Mouse (Mus musculus) stomach, postnatal 0 days (tissue): Measurements from ENCODE around the gene Lgr5. TPM values are rescaled to one million over a fixed set of nuclear protein-coding genes. Genes with fewer than 3 reads are reported as not detected.

Source experiments
- ATAC-seq: fragments of 200-750 bp; cut with Nextera tagmentation; 2 replicates; pipeline ENCODE4 v1.8.0; 2017; ENCODE audit not compliant: low FRiP score, low TSS enrichment
- DNase-seq: peaks from one replicate; pipeline ENCODE4 v3.0.0-alpha.2; 2016; ENCODE audit warnings: low spot score
- H3K27ac ChIP-seq: fragments of 300-500 bp; sonication (generic); replicated peaks from 2 replicates; pipeline ENCODE4 v1.5.1; 2014; ENCODE audit warnings: mild to moderate bottlenecking, control low read depth
- H3K27me3 ChIP-seq: fragments of 300-500 bp; sonication (generic); 2 replicates; pipeline ENCODE4 v1.6.1; 2014; ENCODE audit warnings: low read length; ENCODE audit not compliant: control insufficient read depth, insufficient read depth
- H3K36me3 ChIP-seq: fragments of 300-500 bp; sonication (generic); 2 replicates; pipeline ENCODE4 v1.6.1; 2014; ENCODE audit warnings: low read length, mixed read lengths; ENCODE audit not compliant: control insufficient read depth, insufficient read depth
- H3K4me1 ChIP-seq: fragments of 300-500 bp; sonication (generic); replicated peaks from 2 replicates; pipeline ENCODE4 v1.6.1; 2014; ENCODE audit warnings: antibody characterized with exemption; ENCODE audit not compliant: control insufficient read depth, insufficient read depth
- H3K4me2 ChIP-seq: fragments of 300-500 bp; sonication (generic); replicated peaks from 2 replicates; pipeline ENCODE4 v1.6.1; 2014; ENCODE audit warnings: low read depth, mild to moderate bottlenecking, control low read depth, moderate library complexity
- H3K4me3 ChIP-seq: fragments of 300-500 bp; sonication (generic); 2 replicates; pipeline ENCODE4 v1.5.1; 2014; ENCODE audit warnings: low read depth, low read length, control low read depth
- H3K9ac ChIP-seq: fragments of 300-500 bp; sonication (generic); 2 replicates; pipeline ENCODE4 v1.6.1; 2014; ENCODE audit warnings: mild to moderate bottlenecking, low read length, control low read depth, mixed read lengths
- H3K9me3 ChIP-seq: fragments of 300-500 bp; sonication (generic); 2 replicates; pipeline ENCODE4 v1.6.1; 2016; ENCODE audit warnings: low read length; ENCODE audit not compliant: control insufficient read depth
- CTCF ChIP-seq: IDR thresholded peaks from 2 replicates; pipeline ENCODE4 v1.5.1; 2016; ENCODE audit warnings: antibody characterized with exemption, low read depth, mild to moderate bottlenecking, moderate library complexity
- EP300 ChIP-seq: optimal IDR thresholded peaks from 2 replicates; pipeline ENCODE3; 2016; ENCODE audit warnings: antibody characterized with exemption
- WGBS: fragments of 180-500 bp; shearing (Covaris S2); extraction: QIAGEN DNeasy Blood & Tissue Kit; methylation state at CpG from one replicate; pipeline ENCODE4 v1.1.7; 2014; 5-methylcytosine and 5-hydroxymethylcytosine counted together
- polyA plus RNA-seq: library from polyadenylated mRNA; unstranded; fragments of >200 nt; fragmentation: Nextera tagmentation; extraction: Ambion mirVana; gene quantifications from 2 replicates; pipeline ENCODE4 v1.2.1, GENCODE M21; 2015

Gene Lgr5
- polyA plus RNA-seq, 1 experiment from 2014 or later, result 2.9 TPM

GRCm38 (mm10) chr10:115617456-115618287 is 30.1 kb upstream of the Lgr5 start:
- Histone ChIP-seq H3K4me3 (no peak overlapping the region), H3K4me2 (peak overlapping the region; percentile 29), H3K27me3 (no peaks in the 10 kb centered on the region), H3K36me3 (no peaks in the 10 kb centered on the region), H3K9me3 (no peaks in the 10 kb centered on the region), H3K9ac (no peak overlapping the region), H3K4me1 (no peaks in the 10 kb centered on the region), H3K27ac (no peak overlapping the region)
- TF ChIP-seq CTCF (peak; percentile 77), EP300 (no peak)
- peak; percentile 17 for DNase-seq
- 9% methylated on average over 13 of the region's 15 CpGs for WGBS
- ATAC-seq, result peak; percentile 68

GRCm38 (mm10) chr10:115595748-115596147 is 8.2 kb upstream of the Lgr5 start:
- Histone ChIP-seq H3K27me3 (no peaks in the 10 kb centered on the region; the same call in 1 of the 2 replicates), H3K4me1 (no peaks in the 10 kb centered on the region), H3K36me3 (no peaks in the 10 kb centered on the region), H3K4me3 (no peak overlapping the region), H3K9ac (no peak overlapping the region), H3K4me2 (no peak overlapping the region), H3K9me3 (no peaks in the 10 kb centered on the region), H3K27ac (no peak overlapping the region)
- TF ChIP-seq EP300, result no peak
- no peak for TF ChIP-seq CTCF
- WGBS, result 94% methylated on average over 1 of the region's 1 CpGs
- ATAC-seq, result no peak
- DNase-seq, result no peak

- H3K36me3 ChIP-seq, result no peaks in the 10 kb centered on the region
- H3K27ac ChIP-seq, result no peak overlapping the region
- ATAC-seq (no peak), DNase-seq (no peak)
- H3K9me3 ChIP-seq, result no peaks in the 10 kb centered on the region
- no peak overlapping the region for H3K4me3 ChIP-seq
- H3K4me2 ChIP-seq, result no peak overlapping the region; the same call in 1 of the 2 replicates
- 76% methylated on average over 6 of the region's 6 CpGs for WGBS
- peaks cover 2% of the 10 kb centered on the region; the same call in 1 of the 2 replicates for H3K27me3 ChIP-seq
- no peak overlapping the region for H3K9ac ChIP-seq
- no peak for TF ChIP-seq CTCF
- TF ChIP-seq EP300, result no peak
- no peaks in the 10 kb centered on the region for H3K4me1 ChIP-seq
Measured at GRCm38 (mm10) chr10:115593651-115594050, 6.1 kb upstream of the Lgr5 start.

DNA sequence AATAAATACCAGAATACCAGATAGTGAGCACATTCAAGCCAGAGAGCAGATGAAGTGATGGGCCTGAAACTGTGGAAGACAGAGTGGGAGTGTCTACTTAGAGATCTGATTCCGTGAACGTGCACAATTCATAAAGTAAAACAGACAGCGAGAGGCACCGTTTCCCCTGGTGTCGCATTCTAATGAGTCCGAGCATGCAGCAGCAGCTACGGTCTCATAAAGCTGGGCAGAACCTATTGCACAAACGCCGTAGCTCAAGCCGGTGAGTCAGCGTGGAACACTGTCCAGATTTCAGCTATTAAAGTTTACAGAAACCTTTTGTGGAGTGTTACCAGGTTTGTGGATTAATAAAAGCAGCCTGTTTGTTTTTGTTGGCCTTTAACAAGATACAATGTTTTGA is 5.6 kb upstream of the Lgr5 start:
- ATAC-seq (no peak), DNase-seq (peak; percentile 38)
- peaks cover 2% of the 10 kb centered on the region; the same call in 1 of the 2 replicates for H3K27me3 ChIP-seq
- H3K4me3 ChIP-seq, result no peak overlapping the region
- H3K36me3 ChIP-seq, result no peaks in the 10 kb centered on the region
- H3K4me1 ChIP-seq, result no peaks in the 10 kb centered on the region
- no peak for TF ChIP-seq CTCF
- TF ChIP-seq EP300, result no peak
- WGBS, result 24% methylated on average over 11 of the region's 11 CpGs
- no peak overlapping the region for H3K9ac ChIP-seq
- H3K4me2 ChIP-seq, result peak overlapping the region; percentile 14; the same call in 1 of the 2 replicates
- H3K9me3 ChIP-seq, result no peaks in the 10 kb centered on the region
- H3K27ac ChIP-seq, result no peak overlapping the region

GRCm38 (mm10) chr10:115587979-115588378 is 399 bp upstream of the Lgr5 start:
- ATAC-seq (no peak; the same call in 1 of the 2 replicates), DNase-seq (no peak)
- H3K9me3 ChIP-seq, result no peaks in the 10 kb centered on the region
- H3K27me3 ChIP-seq, result peaks cover 15% of the 10 kb centered on the region
- H3K4me3 ChIP-seq, result peak overlapping the region; percentile 45
- H3K27ac ChIP-seq, result no peak overlapping the region
- no peaks in the 10 kb centered on the region for H3K36me3 ChIP-seq
- H3K4me1 ChIP-seq, result no peaks in the 10 kb centered on the region
- H3K9ac ChIP-seq, result no peak overlapping the region
- peak overlapping the region; percentile 77 for H3K4me2 ChIP-seq
- WGBS, result 4% methylated on average over 7 of the region's 7 CpGs
- TF ChIP-seq EP300, result no peak
- TF ChIP-seq CTCF, result no peak
